Mouse (Mus musculus): ENCODE measurements at regions not wholly inside any gene's neighbourhood (a gene's known extent, or its start where the extent isn't known, plus 50 kb on each side); places are given as distances from the start of the nearest gene placed in this dataset.
A peak's percentile ranks its signal among the peaks of the same experiment; 100 is the strongest.
"Not testable (repeated sequence)": the region's sequence is repeated elsewhere in the genome, so short reads cannot be mapped to it uniquely, and the experiment has no call there.

GRCm38 (mm10) chr5:67487965-67488409 is 59.9 kb upstream of the Bend4 start:
- DNase-seq, result no peak
- intact Hi-C loops (cut with DNase I), result no loop called here

GRCm38 (mm10) chr5:67490709-67491108 is 62.6 kb upstream of the Bend4 start:
- intact Hi-C loops (cut with DNase I); DNase-seq: not testable (repeated sequence)

DNA sequence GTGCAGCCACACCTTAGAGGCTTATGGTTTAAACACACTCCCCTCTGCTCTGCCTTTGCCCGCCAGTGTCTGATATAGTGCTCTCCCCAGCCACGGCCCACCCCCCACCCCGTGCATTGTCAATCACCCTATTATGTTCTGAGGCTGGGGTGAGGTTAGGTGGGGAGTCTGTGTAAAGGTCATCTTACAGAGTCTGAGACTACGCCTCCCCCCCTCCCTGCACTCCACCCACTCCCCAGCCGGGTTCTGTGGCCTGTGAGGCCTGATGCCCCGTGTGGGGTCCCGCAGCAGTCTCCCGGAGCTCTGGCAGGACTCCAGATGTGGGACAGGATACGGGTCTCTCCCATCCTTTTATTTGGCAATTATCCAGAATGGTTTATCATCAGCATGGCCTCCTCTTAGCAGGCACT is 64.8 kb upstream of the Bend4 start:
- intact Hi-C loops (cut with DNase I), result no loop called here
- no peak for DNase-seq

GRCm38 (mm10) chr5:67496710-67497109 is 68.6 kb upstream of the Bend4 start:
- no peak for DNase-seq
- intact Hi-C loops (cut with DNase I), result no loop called here

DNA sequence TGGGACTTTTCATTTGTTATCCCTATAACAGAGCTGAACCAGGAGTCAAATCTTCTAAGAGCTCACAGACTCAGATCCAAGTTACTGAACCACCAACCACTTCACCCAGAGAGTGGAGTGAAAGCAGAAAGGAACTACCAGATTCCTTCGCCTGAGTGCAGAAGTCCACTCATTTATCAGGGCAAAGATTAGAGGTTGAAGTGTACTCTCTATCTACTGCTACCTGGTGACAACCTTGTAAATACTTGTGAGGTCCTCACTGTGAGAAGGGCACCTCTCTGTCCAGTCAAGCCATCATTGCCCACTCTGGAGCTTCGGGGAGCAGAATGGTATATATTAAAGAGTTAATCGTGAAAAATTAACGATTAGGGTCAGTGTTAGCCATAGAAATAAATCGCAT is 87.4 kb upstream of the Shisa3 start:
- no peak for DNase-seq
- intact Hi-C loops (cut with DNase I), result no loop called here

- intact Hi-C loops (cut with DNase I), result no loop called here
- no peak for DNase-seq
These were observed 86.2 kb upstream of the Shisa3 start for GRCm38 (mm10) chr5:67521423-67521912.

GRCm38 (mm10) chr5:67530149-67530548 is 77.5 kb upstream of the Shisa3 start:
- no peak for DNase-seq
- intact Hi-C loops (cut with DNase I), result loop anchor here (5.0 to 10.0 kb wide), 4 partner anchors 77 to 482 kb away; partner anchors contain the start of genes Atp8a1 and Shisa3

GRCm38 (mm10) chr5:67530957-67531356 is 76.7 kb upstream of the Shisa3 start:
- intact Hi-C loops (cut with DNase I), result loop anchor here (5.0 to 10.0 kb wide), 4 partner anchors 76 to 481 kb away; partner anchors contain the start of genes Atp8a1 and Shisa3
- DNase-seq, result no peak

DNA sequence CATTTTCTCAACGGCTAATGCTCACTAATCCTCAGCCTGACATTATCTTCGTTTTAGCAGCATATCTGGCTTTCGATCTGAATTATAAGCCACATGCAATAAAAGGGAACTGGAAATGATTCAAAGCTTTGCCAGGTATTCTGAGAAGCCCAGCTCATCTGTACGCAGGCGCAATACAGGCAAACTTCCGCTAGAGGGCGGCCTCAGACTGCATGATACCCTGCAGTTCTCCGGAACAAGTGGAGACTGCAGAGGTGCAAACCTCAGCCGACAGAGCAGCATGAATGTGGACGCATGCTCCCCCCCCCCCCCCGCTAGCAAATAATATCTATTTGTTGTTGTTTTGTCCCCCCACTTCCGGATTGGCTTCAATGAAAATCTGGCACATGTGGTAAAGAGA is 75.3 kb upstream of the Shisa3 start:
- DNase-seq, result peak; percentile 76 to 83
- intact Hi-C loops (cut with DNase I), result loop anchor here (1.0 to 10.0 kb wide), 5 partner anchors 75 to 480 kb away; partner anchors contain the start of genes Atp8a1 and Shisa3

DNA sequence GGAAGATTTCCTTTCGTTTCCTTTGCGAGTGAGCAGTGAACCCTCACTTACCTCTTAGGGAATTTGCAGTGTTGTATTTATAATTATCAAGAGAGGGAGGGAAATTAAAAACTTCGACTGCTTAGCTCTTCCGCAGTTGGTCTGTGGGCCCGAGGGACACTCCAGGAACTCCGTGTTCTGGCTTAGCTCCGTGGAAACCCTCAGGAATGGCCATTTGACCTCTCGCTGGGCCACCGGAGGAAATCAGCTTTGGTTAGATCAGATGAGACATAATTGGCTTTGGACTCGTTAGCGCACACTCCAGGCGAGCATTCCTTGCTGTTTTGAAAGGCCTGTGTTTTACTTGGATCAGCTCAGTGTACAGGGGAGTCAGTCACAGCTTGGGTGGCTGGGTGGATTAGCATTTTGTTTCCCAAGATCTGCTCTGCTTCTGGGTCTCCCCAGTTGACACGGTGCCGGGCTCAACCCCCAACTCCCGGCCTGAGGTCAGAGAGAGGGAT is 74.9 kb upstream of the Shisa3 start:
- intact Hi-C loops (cut with DNase I), result loop anchor here (1.0 to 10.0 kb wide), 5 partner anchors 74 to 479 kb away; partner anchors contain the start of genes Atp8a1 and Shisa3
- DNase-seq, result peak; percentile 39 to 45

- intact Hi-C loops (cut with DNase I), result loop anchor here (5.0 to 10.0 kb wide), 4 partner anchors 73 to 478 kb away; partner anchors contain the start of genes Atp8a1 and Shisa3
- DNase-seq, result no peak
These were observed 73.6 kb upstream of the Shisa3 start for GRCm38 (mm10) chr5:67534056-67534455.

- no peak for DNase-seq
- intact Hi-C loops (cut with DNase I), result loop anchor here (10.0 kb wide), 2 partner anchors 107 to 307 kb away; partner anchors contain the start of gene Atp8a1
These were observed 69.7 kb upstream of the Shisa3 start for GRCm38 (mm10) chr5:67537990-67538389.

DNA sequence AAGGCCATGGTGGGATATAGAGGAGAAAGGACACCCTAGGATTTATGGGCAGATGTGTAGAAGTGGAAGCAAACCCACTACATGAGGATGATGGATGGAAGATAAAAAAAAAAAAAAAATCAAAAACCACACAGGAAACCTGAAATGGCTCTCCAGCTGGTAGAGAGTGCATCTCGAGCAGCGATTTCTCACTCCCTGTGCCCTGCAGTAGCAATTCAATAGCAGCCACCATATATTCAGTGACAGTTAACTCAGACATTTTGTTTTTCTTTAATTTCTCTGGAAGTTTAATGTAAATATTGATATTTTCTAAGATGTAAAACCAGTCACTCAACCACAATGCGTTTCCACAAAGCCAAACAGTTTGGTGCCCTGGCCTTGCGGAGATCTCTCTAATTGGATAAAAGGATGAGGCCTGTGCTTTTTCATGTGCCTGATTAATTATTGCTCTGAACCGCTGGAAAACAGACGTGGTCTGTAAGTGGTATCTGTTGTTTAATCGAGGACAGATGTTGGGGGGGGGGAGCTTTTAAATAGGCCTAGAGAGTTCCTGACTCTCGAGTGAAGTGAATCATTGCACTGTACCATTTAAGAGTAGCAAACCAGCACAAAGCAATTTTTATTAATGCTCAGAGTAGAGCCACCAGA is 68.0 kb upstream of the Shisa3 start:
- intact Hi-C loops (cut with DNase I), result loop anchor here (10.0 kb wide), 2 partner anchors 105 to 305 kb away; partner anchors contain the start of gene Atp8a1
- DNase-seq, result no peak

DNA sequence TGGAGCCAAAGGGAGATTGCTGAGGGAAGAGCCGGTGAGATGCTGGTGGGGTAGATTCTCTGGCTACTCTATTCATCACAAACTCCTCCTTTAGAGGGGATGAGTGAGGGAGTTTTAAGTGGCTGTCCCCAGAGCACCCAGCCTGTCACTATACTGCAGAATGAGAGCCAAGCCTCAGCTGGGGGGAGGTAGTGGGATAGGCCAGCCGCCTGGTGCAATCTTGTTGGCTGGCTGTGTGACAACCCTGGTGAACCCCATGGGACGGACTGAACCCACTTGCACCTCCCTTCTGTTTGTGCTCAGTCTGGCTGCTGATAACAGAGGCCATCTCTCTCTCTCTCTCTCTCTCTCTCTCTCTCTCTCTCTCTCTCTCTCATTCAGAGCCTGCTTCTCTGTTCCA is 65.8 kb upstream of the Shisa3 start:
- intact Hi-C loops (cut with DNase I), result no loop called here
- DNase-seq, result peak; percentile 9 to 10

- intact Hi-C loops (cut with DNase I), result no loop called here
- DNase-seq, result no peak
These were observed 63.6 kb upstream of the Shisa3 start for GRCm38 (mm10) chr5:67544028-67544589.

DNA sequence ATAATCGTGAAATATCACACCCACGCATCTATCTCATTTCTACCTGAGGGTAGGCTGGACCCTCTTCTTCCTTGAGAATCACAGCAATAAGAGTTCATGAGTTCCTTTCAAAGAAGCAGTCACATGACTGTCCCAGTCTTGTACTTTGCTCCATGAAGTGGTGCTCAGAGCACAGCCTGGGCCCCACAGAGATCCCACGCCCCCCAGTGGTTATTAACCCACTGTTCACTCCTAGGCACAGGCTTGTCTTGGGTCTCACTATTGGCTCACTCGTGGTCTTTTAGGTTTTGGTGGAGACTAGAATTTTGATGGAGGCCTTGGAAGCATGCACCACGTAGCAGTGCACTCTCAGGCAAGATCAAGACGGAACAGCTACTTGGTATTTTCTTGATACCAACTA is 57.4 kb upstream of the Shisa3 start:
- DNase-seq, result no peak
- intact Hi-C loops (cut with DNase I), result no loop called here

DNA sequence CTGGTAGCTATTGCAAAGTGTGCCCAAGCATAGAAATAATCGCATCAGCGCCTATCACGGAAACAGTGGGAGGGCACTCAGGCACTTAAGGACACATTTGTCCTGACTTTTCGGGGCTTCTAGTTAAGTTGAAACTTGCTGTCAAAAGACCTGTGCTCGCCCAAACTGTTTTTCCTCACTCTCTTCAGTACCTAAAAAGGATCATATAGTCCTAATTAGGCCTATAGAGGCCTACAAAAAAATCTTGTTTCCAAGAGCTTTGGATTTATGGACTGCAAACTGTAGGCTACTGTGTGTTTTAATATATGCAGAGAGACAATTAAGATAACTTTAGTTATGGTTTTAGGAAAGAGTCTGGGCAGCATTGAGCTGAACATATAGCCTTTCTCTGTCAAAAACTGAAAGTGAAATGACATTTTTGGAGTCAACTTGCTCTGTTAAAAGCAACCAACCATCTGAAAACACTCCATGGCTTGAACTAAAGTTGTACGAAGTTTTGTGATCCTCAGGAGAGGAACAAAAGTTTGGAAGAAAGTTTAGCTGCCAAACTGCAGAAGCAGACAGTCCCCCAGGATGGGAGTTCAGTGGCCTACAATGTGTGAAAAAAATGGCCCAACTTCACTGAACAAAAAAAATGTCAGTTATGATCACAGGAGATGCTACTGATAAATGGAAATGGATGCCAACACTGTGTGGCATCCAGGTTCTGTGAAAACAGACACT is 55.9 kb upstream of the Shisa3 start:
- intact Hi-C loops (cut with DNase I), result no loop called here

DNA sequence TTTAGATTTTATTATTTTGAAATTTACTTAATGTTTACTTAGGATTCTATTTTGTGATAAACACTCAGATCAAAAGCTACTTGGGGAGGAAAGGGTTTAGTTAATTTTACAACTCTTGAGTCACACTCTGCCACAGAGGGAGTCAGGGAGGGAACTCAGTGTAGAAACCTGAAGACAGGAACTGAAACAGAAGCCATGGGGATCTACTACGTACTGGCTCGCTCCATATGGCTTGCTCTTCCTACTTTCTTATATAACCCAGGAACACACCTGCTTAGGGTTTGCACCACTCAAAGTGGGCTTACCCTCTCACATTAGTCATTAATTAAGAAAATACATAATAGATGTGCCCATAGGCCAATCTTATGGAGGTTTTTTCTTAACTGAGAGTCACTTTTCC is 54.8 kb upstream of the Shisa3 start:
- no peak for DNase-seq
- intact Hi-C loops (cut with DNase I), result no loop called here

More for the DNA sequence above, 55.9 kb upstream of the Shisa3 start:
- no peak for DNase-seq
